ENCODE assay signal across 9 mouse cellular contexts in genomic region chr2:21091058-21091971, GRCm38 (mm10).
DNase-seq lines count a peak whose midpoint lies in the region; ATAC-seq lines count a peak whose summit lies in the region.
"Had no signal": no experiment of that assay in that cellular context is flagged by ENCODE, and none has a peak within 500 bp of the region (broad histone marks: within the 10 kb centered on the region; RNA-seq: fewer than 3 reads in every experiment).

No protein-coding gene starts in this region.

- H3K36me3 ChIP-seq in forebrain, embryonic 11.5 days (ENCODE audit: control insufficient read depth, insufficient read depth, low read length) = no peaks in the 10 kb centered on the region
- H3K36me3 ChIP-seq: embryonic facial prominence, embryonic 12.5 days had no signal

- no peak overlapping the region for H3K9ac ChIP-seq in forebrain, embryonic 11.5 days (ENCODE audit: low read length)
- H3K9ac ChIP-seq: embryonic facial prominence, embryonic 12.5 days had no signal

- H3K27ac ChIP-seq in forebrain, embryonic 11.5 days (ENCODE audit: low read depth, low read length) = no peak overlapping the region
- H3K27ac ChIP-seq: embryonic facial prominence, embryonic 12.5 days had no signal

- no peaks in the 10 kb centered on the region for H3K9me3 ChIP-seq in forebrain, embryonic 11.5 days (ENCODE audit: control insufficient read depth, low read length)
- H3K9me3 ChIP-seq: embryonic facial prominence, embryonic 12.5 days had no signal

- 65% methylated on average over 4 of the region's 4 CpGs for WGBS in forebrain, embryonic 11.5 days

- H3K4me3 ChIP-seq in forebrain, embryonic 11.5 days (ENCODE audit: low read depth, low read length) = no peak overlapping the region
- H3K4me3 ChIP-seq: embryonic facial prominence, embryonic 12.5 days had no signal

- DNase-seq in frontal cortex, postnatal 14 days (ENCODE audit: low spot score in 2 of 2) = no peak
- DNase-seq in MEL-GATA-1-ER (ENCODE audit: extremely low read depth, low read depth) = peak; percentile 99
- DNase-seq in forebrain, embryonic 11.5 days (ENCODE audit: low spot score) = no peak
- DNase-seq in kidney, postnatal 36 days = peak; percentile 52 to 57
- peak; percentile 8 for DNase-seq in lung, postnatal 25 days (ENCODE audit: low spot score)
- no peak for DNase-seq in thymus, adult 18-20 months
- DNase-seq in adrenal gland, adult 2 months = no peak

- no peak overlapping the region for H3K4me2 ChIP-seq in forebrain, embryonic 11.5 days (ENCODE audit: low read depth, low read length, severe bottlenecking)
- H3K4me2 ChIP-seq: embryonic facial prominence, embryonic 12.5 days had no signal

- peaks cover 3% of the 10 kb centered on the region; the same call in 1 of the 2 replicates for H3K4me1 ChIP-seq in forebrain, embryonic 11.5 days (replicated peaks; ENCODE audit: control insufficient read depth, insufficient read depth, low read length)
- H3K4me1 ChIP-seq: embryonic facial prominence, embryonic 12.5 days had no signal

- H3K27me3 ChIP-seq in forebrain, embryonic 11.5 days (ENCODE audit: control insufficient read depth, insufficient read depth, low read length) = no peaks in the 10 kb centered on the region
- H3K27me3 ChIP-seq: embryonic facial prominence, embryonic 12.5 days had no signal

- ATAC-seq in frontal cortex, adult (ENCODE audit: low TSS enrichment) = peak; percentile 86
- peak; percentile 71; the same call in 1 of the 2 replicates for ATAC-seq in forebrain, embryonic 11.5 days (replicated peaks; ENCODE audit: low FRiP score)

Comparison
In these comparisons a context has a peak if more than half of its experiments do, and no peak if none do; other contexts are left out.
1. DNase-seq: peak in MEL-GATA-1-ER (single experiment), kidney, postnatal 36 days (2 of 2) and lung, postnatal 25 days (single experiment); none in frontal cortex, postnatal 14 days (0 of 2), forebrain, embryonic 11.5 days (single experiment), thymus, adult 18-20 months (0 of 2) and adrenal gland, adult 2 months (single experiment).